Mouse (Mus musculus): Measurements from ENCODE around the gene Oxgr1. TPM values are rescaled to one million over a fixed set of nuclear protein-coding genes. Genes with fewer than 3 reads are reported as not detected.

Oxgr1 gene
- polyA plus RNA-seq, 1 experiment from 2014 or later, result 0.07 TPM

DNA sequence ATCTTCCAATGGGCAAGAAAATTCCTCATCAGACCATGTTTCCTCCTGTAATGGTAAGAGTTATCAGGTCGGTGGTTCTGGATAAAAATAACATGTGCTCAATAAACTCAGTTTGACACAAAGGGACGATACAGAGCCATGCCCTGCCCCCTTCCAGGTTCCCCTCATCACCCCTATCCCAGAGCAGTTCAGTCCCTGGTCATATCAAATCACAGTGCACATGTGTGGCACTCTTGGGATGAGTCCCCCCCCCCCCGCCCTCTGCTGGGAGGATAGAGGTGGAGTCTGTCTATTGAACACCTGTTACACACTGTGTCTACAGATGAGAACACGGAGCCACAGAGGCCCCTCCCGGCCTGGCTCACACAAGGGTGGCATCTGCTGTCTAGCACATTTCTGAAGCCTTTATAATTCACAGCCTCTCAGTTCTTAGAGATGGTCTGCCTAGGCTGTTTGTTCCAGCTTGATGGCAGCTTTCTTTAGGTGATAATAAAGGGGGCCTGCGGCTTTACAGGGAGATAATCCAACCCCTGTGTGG is 61.5 kb downstream of the Oxgr1 start:
- no peaks in the 10 kb centered on the region for H3K9me3 ChIP-seq (ENCODE audit: low read depth, low read length)

More for the DNA sequence above, 61.5 kb downstream of the Oxgr1 start:
- no peak overlapping the region for H3K27ac ChIP-seq (ENCODE audit: low read depth)
- no peak overlapping the region for H3K4me3 ChIP-seq (ENCODE audit: low read depth, low read length)
- H3K4me2 ChIP-seq, result no peak overlapping the region
- ATAC-seq (ENCODE audit: insufficient read depth), result no peak
- H3K27me3 ChIP-seq (ENCODE audit: insufficient read depth, low read length), result no peaks in the 10 kb centered on the region
- no peak overlapping the region for H3K9ac ChIP-seq
- WGBS, result 77% methylated on average over 6 of the region's 6 CpGs
- no peak for TF ChIP-seq CTCF (IDR thresholded peaks at IDR 0.05; ENCODE audit: low read depth)
- H3K4me1 ChIP-seq (ENCODE audit: insufficient read depth), result 0 out of 2 replicates have a peak, but pooled peaks cover 3% of the 10 kb centered on the region
- H3K36me3 ChIP-seq (ENCODE audit: insufficient read depth), result no peaks in the 10 kb centered on the region
- no peak for DNase-seq

Other genes starting within 250 kb of the Oxgr1 start
- gene Mbnl2, start 233.2 kb upstream of the Oxgr1 start, polyA plus RNA-seq (2014; fragmentation: Nextera tagmentation; extraction: Ambion mirVana), result 110 and 119 TPM in 2 replicates

Data from lung, embryonic 14.5 days (tissue).